Mouse (Mus musculus) cerebellum, postnatal 25 days (tissue): ENCODE measurements at regions not wholly inside any gene's neighbourhood (a gene's known extent, or its start where the extent isn't known, plus 50 kb on each side); places are given as distances from the start of the nearest gene placed in this dataset.

Experiments used
- DNase-seq, 2 experiments: peaks; one replicate each; pipeline ENCODE4 v3.0.0; 2021; ENCODE audit warnings: mixed read lengths in 2 of 2

DNA sequence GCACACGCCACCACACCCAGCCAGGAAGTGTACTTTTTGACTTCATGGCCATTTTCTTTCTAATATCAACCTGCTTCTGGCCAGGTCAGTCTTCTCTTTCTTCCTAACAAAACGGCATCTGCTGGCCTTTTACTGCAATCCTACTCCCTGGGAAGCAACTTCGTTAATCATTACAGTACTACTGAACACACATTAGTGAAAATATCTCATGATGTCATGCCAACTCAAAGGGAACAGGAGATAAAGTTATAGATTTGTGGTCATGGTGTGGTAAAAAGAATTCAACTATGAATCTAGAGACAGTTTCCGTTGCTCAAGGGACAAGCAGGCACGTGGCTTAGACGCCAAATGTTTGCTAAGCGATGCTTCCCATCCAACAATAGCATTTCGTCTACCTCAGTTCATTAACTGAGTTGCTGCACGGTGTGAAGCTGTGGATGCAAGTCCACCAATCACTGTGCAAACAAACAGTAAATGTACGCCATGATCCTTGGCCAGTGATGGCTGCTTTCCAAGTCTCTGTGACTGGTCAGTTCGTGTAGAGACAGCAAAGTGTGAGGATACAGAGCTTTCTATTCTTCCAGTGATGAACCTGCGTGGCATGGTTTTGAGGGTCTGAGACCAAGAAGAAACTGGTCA is 55.7 kb upstream of the Frmd6 start:
- DNase-seq: no peak

DNA sequence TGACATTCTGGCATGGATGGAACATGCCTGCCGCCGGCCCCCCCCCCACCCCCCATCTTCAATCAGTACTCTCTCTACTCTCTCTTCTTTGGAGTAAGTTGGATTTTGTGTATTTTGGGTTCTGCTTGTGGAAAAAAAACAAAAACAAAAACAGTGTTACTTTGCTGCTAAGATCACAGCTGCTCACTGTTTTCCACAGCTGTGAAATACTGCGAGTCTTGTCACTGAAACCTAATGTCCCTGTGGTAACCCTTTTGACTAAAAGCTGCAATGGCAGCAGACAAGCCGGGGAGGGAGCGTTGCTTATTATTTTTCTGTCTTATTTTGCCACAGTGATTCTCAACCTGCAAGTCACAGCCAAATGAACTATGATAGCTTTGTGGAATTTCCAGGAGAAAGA is 51.3 kb upstream of the Frmd6 start:
- DNase-seq: no peak

DNA sequence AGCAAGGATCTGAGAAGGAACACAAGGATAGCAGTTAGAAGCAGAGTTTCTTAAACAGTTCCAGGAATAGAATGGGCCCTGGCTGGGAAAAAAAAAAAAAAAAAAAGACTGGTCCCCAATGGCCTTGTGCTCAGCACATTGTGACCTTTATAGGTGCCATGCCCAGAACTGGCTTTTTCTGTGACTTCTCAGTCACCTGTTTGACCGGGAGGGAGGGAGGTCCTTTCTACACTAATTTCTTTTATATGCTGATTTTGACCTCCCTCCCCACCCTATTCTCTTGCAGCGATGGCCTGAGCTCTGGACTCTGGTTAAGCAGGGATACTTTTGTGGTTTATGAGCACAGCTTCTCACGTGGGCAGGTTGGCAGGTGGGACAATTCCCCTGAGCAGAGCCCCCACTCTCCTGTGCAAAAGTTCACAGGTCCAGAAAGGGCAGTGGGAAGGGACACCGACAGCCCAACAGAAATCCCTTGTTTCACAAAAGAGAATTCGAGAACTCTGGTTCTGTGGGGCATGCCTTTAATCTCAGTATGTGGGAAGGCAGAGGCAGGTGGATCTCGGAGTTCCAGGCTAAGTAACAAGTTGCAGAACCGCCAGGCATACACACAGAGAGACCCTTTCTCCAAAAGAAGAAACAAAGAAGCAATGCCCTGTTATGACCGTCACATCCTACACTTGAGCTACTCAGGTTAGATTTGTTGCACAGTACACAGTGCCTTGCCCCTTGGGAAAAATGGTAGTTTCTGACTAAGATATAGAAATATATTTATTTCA is 50.3 kb upstream of the Frmd6 start:
- no peak for DNase-seq
